Mouse (Mus musculus): ENCODE data around the gene Ada. TPM values are rescaled to one million over a fixed set of nuclear protein-coding genes. Genes with fewer than 3 reads are reported as not detected.

Gene Ada
- polyA plus RNA-seq, 1 experiment from 2014 or later, result 6.6 TPM

DNA sequence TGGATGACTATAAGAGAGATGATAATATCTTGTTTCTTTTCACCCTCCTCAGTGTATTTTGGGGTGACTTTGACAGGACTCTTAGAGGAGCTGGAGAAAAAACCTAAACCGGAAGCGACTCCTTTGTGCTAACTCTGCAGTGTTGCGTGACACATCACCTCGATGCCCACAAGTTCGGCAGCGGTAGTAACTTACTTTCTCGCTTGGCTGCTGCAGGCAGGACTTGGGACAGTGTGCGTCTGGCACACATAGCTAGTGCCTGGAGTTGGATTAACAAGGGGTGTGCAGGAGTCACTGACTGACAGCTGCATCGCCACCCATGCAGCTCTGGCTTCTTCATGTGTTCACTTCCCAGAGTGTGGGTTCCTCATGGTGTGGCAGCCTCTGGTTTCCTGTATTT, 40.0 kb downstream of the Ada start:
- H3K9ac ChIP-seq, result no peak overlapping the region
- no peak overlapping the region for H3K27ac ChIP-seq
- H3K9me3 ChIP-seq, result no peaks in the 10 kb centered on the region
- H3K4me2 ChIP-seq (replicated peaks), result no peak overlapping the region
- peaks cover 3% of the 10 kb centered on the region; the same call in 1 of the 2 replicates for H3K36me3 ChIP-seq
- H3K4me1 ChIP-seq (replicated peaks), result peaks cover 11% of the 10 kb centered on the region
- no peaks in the 10 kb centered on the region for H3K27me3 ChIP-seq (replicated peaks)
- WGBS, result 88% methylated on average over 9 of the region's 9 CpGs
- no peak overlapping the region for H3K4me3 ChIP-seq (replicated peaks)
- no peak for ATAC-seq

GRCm38 (mm10) chr2:163708763-163709250, 41.2 kb downstream of the Ada start:
- Histone ChIP-seq H3K36me3 (peaks cover 3% of the 10 kb centered on the region; the same call in 1 of the 2 replicates), H3K4me1 (replicated peaks) (peaks cover 11% of the 10 kb centered on the region), H3K9ac (no peak overlapping the region), H3K9me3 (no peaks in the 10 kb centered on the region), H3K4me3 (replicated peaks) (no peak overlapping the region), H3K4me2 (replicated peaks) (no peak overlapping the region), H3K27me3 (replicated peaks) (no peaks in the 10 kb centered on the region), H3K27ac (no peak overlapping the region)
- 77% methylated on average over 6 of the region's 6 CpGs for WGBS
- no peak for ATAC-seq

DNA sequence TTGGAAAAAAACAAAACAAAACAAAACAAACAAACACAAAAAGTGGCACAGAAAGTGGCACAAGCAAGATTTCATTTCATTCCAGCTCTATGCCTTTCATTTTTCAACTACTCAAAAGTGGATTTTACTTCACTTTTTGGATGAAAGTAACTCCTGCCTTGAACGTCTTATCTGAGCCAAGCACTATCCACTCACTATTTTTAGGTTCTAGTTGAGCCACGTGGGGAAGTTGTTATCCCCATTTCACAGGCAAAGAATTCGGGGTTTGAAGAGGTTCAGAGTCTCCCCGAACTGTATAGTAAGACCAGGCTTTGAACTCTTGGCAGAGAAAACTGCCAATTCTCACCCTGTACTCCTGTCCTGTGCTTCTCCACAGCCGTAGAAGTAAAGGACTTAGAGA, 41.7 kb downstream of the Ada start:
- peaks cover 11% of the 10 kb centered on the region for H3K4me1 ChIP-seq (replicated peaks)

GRCm38 (mm10) chr2:163703599-163704260, 46.3 kb downstream of the Ada start:
- Histone ChIP-seq H3K4me1 (replicated peaks) (peaks cover 6% of the 10 kb centered on the region; the same call in 1 of the 2 replicates), H3K9ac (no peak overlapping the region), H3K36me3 (0 out of 2 replicates have a peak, but pooled peaks cover 3% of the 10 kb centered on the region), H3K4me3 (replicated peaks) (no peak overlapping the region), H3K27me3 (replicated peaks) (no peaks in the 10 kb centered on the region), H3K9me3 (no peaks in the 10 kb centered on the region), H3K27ac (no peak overlapping the region), H3K4me2 (replicated peaks) (no peak overlapping the region)
- 84% methylated on average over 5 of the region's 5 CpGs for WGBS
- no peak for ATAC-seq

More for the DNA sequence above, 41.7 kb downstream of the Ada start:
- no peak overlapping the region for H3K9ac ChIP-seq
- no peak for ATAC-seq
- no peaks in the 10 kb centered on the region for H3K9me3 ChIP-seq
- no peak overlapping the region for H3K4me2 ChIP-seq (replicated peaks)
- H3K36me3 ChIP-seq, result peaks cover 3% of the 10 kb centered on the region; the same call in 1 of the 2 replicates
- no peak overlapping the region for H3K4me3 ChIP-seq (replicated peaks)
- no peak overlapping the region for H3K27ac ChIP-seq
- 84% methylated on average over 5 of the region's 5 CpGs for WGBS
- H3K27me3 ChIP-seq (replicated peaks), result no peaks in the 10 kb centered on the region

DNA sequence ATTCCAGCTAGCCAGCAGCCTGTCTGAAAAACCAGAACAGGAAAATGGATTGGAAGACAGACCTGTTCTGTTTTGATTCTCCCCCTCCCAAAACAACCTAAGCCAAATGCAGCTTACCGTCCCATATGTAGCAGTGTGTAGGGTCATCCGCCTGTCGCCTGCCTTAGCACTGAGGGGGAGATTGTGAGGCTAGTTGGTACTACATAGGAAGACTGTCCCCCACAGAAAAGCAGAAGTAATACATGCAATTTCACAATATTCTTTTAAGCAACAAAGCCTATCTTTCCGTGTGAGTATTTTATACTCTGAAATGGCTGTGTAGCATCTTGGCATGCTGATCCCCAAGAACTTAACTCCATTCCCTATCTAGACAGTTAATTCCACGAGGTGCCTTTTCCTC, 47.1 kb downstream of the Ada start:
- Histone ChIP-seq H3K4me1 (replicated peaks) (peaks cover 8% of the 10 kb centered on the region; the same call in 1 of the 2 replicates), H3K9me3 (no peaks in the 10 kb centered on the region), H3K4me3 (replicated peaks) (no peak overlapping the region), H3K27ac (no peak overlapping the region), H3K9ac (no peak overlapping the region), H3K4me2 (replicated peaks) (no peak overlapping the region), H3K27me3 (replicated peaks) (no peaks in the 10 kb centered on the region), H3K36me3 (0 out of 2 replicates have a peak, but pooled peaks cover 3% of the 10 kb centered on the region)
- no peak for ATAC-seq
- 84% methylated on average over 5 of the region's 5 CpGs for WGBS

- no peak overlapping the region for H3K4me3 ChIP-seq (replicated peaks)
- H3K36me3 ChIP-seq, result 0 out of 2 replicates have a peak, but pooled peaks cover 3% of the 10 kb centered on the region
- no peak overlapping the region for H3K27ac ChIP-seq
- 75% methylated on average over 7 of the region's 7 CpGs for WGBS
- no peak for ATAC-seq
- no peak overlapping the region for H3K9ac ChIP-seq
- H3K9me3 ChIP-seq, result no peaks in the 10 kb centered on the region
- peaks cover 11% of the 10 kb centered on the region for H3K4me1 ChIP-seq (replicated peaks)
- H3K27me3 ChIP-seq (replicated peaks), result no peaks in the 10 kb centered on the region
- no peak overlapping the region for H3K4me2 ChIP-seq (replicated peaks)
Measured at GRCm38 (mm10) chr2:163702431-163702830, 47.6 kb downstream of the Ada start.

GRCm38 (mm10) chr2:163699078-163699780, 50.8 kb downstream of the Ada start:
- H3K4me3 ChIP-seq (replicated peaks), result no peak overlapping the region
- ATAC-seq, result no peak
- no peak overlapping the region for H3K4me2 ChIP-seq (replicated peaks)
- H3K4me1 ChIP-seq (replicated peaks), result peaks cover 7% of the 10 kb centered on the region
- H3K27me3 ChIP-seq (replicated peaks), result no peaks in the 10 kb centered on the region
- H3K36me3 ChIP-seq, result no peaks in the 10 kb centered on the region
- H3K9me3 ChIP-seq, result no peaks in the 10 kb centered on the region
- no peak overlapping the region for H3K9ac ChIP-seq
- 78% methylated on average over 11 of the region's 11 CpGs for WGBS
- no peak overlapping the region for H3K27ac ChIP-seq

DNA sequence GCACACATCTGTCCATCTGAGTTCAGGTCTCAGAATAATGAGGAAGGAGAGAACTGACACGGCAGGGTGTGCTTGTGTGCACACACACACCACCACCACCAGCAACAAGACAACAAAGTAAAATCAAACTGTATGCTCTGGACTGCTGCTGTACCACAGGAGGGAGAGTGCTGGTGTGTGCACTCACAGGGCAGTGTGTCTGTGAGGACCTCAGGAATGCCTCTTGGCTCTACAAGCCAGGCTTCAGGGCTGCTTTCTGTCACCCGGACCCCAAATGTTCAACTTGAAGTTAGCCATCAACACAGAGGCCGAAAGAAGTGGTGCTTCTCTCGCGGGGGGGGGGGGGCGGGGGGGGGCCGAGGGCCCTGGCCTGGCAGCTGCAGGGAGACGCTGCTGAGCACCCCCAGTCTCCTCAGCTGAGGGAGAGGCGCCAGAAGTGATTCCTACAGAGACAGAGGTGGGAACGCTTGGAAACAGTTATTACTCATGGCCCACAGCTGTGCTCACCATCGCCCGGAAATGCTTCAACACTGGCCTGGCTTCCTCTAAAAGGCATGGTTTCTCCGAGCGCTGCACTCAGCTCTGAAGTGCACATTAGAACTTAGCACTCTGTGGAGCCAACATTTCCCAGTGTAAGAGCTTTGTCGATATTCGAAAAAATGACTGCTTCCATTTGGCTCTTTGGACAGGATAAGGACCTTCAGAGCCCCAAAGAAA, 52.1 kb downstream of the Ada start:
- peak; percentile 81 for ATAC-seq
- 32% methylated on average over 13 of the region's 16 CpGs for WGBS
- no peak overlapping the region for H3K4me2 ChIP-seq (replicated peaks)
- no peaks in the 10 kb centered on the region for H3K9me3 ChIP-seq
- H3K27ac ChIP-seq, result peak overlapping the region; percentile 77
- no peak overlapping the region for H3K4me3 ChIP-seq (replicated peaks)
- H3K9ac ChIP-seq, result no peak overlapping the region
- no peaks in the 10 kb centered on the region for H3K27me3 ChIP-seq (replicated peaks)
- H3K4me1 ChIP-seq (replicated peaks), result peaks cover 18% of the 10 kb centered on the region
- H3K36me3 ChIP-seq, result no peaks in the 10 kb centered on the region

GRCm38 (mm10) chr2:163696763-163697162, 53.3 kb downstream of the Ada start:
- Histone ChIP-seq H3K9ac (no peak overlapping the region), H3K4me3 (replicated peaks) (no peak overlapping the region), H3K9me3 (no peaks in the 10 kb centered on the region), H3K36me3 (no peaks in the 10 kb centered on the region), H3K27me3 (replicated peaks) (no peaks in the 10 kb centered on the region), H3K4me1 (replicated peaks) (peaks cover 18% of the 10 kb centered on the region), H3K27ac (no peak overlapping the region), H3K4me2 (replicated peaks) (no peak overlapping the region)
- 62% methylated on average over 2 of the region's 2 CpGs for WGBS
- no peak for ATAC-seq

DNA sequence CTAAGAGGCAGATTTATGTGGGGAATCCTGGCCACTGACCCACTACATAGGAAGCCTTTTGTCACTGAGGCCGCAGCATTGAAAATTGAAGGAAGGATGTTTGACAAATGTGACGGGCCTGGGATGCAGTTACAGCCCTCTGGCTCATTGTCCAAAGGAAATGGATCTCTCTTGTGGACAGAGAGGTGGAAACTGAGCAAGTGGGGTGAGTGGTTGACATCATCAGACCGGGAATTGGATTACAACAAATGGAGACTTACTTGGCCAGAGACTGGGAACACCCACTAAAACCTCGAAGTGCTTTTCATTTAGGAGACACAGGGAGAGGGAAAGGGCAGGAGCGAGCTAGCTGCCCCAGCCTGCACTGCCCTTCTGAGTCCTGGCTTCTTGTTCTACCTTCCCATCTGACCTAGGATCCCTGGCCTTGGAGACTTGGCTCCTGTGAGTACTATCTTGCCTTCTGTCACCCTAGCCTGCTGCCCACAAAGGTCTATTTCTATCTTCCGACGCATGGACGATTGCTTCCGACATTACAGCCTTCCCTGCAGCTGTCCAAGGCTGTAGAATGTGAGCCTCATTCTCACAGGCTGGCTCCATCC, 56.2 kb downstream of the Ada start:
- peaks cover 22% of the 10 kb centered on the region for H3K4me1 ChIP-seq (replicated peaks)
- H3K4me2 ChIP-seq (replicated peaks), result 0 out of 2 replicates have a peak overlapping the region, but pooled peaks have one; percentile 17
- WGBS, result 55% methylated on average over 9 of the region's 9 CpGs
- H3K4me3 ChIP-seq (replicated peaks), result no peak overlapping the region
- no peak for ATAC-seq
- no peak overlapping the region; the same call in 1 of the 2 replicates for H3K9ac ChIP-seq
- no peaks in the 10 kb centered on the region for H3K9me3 ChIP-seq
- no peaks in the 10 kb centered on the region for H3K36me3 ChIP-seq
- no peaks in the 10 kb centered on the region for H3K27me3 ChIP-seq (replicated peaks)
- peak overlapping the region; percentile 63 for H3K27ac ChIP-seq

DNA sequence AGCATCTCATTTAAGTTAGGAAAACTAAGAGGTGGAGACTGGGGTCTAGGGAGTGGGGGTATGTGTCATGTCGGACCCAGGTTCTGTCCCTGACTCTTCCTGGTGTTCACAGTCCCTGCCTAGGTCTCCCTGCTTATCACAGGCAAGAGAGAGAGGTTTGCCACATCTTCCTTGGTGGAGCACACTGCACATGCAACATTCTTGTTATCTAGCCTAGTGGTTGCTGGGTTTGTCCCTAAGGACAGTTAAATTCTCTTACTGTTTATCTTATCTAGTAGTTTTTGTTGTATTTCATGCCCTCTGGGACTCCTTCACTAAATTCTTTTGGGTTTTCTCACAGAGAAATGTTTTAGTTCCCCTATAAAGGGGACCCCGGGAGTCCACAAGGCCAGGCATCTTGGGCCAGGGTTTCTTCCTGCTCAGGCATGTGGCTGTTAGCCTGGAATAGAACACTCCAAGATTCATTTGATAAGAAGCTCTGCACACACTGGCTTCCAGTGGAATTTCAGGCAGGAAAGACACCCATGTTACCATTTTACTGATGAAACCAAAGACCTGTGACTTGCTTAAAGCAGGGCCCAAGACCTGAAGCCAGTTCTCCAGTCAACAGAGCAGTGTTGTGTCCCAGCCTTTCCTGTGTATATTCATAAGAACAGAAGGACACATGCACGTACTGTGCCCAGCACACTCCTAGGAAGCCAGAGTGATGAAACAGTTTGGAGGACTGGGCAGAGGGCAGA, 57.0 kb downstream of the Ada start:
- Histone ChIP-seq H3K4me2 (replicated peaks) (no peak overlapping the region), H3K9me3 (no peaks in the 10 kb centered on the region), H3K36me3 (no peaks in the 10 kb centered on the region), H3K9ac (no peak overlapping the region), H3K4me3 (replicated peaks) (no peak overlapping the region), H3K4me1 (replicated peaks) (peaks cover 19% of the 10 kb centered on the region), H3K27me3 (replicated peaks) (no peaks in the 10 kb centered on the region), H3K27ac (peak overlapping the region; percentile 58)
- WGBS, result 64% methylated on average over 3 of the region's 3 CpGs
- ATAC-seq, result no peak

Measured in intestine, embryonic 15.5 days (tissue).